Mouse (Mus musculus) megakaryocyte-erythroid progenitor cell, adult 5 weeks (primary cell): Measurements from ENCODE around the gene Gnat1. TPM values are rescaled to one million over a fixed set of nuclear protein-coding genes. Genes with fewer than 3 reads are reported as not detected.

Experiments used
- polyA plus RNA-seq: library from polyadenylated mRNA; stranded (reverse); fragments of >175 nt; gene quantifications from 2 replicates; pipeline ENCODE4 v1.2.3, GENCODE M21; 2012

The Gnat1 gene
- polyA plus RNA-seq: 0.33 and 0.55 TPM in 2 replicates

DNA sequence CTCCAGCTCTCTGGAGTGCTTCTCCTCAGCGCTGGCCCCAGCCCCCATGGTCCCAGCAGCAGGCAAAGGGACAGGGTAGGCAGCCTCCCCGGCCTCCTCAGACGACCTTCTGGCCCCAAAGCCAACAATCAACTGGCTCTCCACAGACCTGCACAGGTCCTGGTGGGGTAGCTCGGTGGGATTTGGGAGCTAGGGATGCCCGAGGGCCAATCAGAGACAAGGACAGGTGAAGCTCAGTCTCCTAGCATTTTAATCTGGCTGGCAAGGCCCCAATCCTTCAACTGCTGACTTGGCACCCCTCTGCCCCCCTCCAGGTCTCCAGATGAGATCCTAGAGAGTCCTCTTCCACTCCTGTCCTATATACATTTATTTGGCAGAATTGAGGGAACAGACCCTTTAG lies at the start of gene Gnat1:
Gnat1 (minus strand) TSS at position 212 of the 400 bp plus-strand sequence.

DNA sequence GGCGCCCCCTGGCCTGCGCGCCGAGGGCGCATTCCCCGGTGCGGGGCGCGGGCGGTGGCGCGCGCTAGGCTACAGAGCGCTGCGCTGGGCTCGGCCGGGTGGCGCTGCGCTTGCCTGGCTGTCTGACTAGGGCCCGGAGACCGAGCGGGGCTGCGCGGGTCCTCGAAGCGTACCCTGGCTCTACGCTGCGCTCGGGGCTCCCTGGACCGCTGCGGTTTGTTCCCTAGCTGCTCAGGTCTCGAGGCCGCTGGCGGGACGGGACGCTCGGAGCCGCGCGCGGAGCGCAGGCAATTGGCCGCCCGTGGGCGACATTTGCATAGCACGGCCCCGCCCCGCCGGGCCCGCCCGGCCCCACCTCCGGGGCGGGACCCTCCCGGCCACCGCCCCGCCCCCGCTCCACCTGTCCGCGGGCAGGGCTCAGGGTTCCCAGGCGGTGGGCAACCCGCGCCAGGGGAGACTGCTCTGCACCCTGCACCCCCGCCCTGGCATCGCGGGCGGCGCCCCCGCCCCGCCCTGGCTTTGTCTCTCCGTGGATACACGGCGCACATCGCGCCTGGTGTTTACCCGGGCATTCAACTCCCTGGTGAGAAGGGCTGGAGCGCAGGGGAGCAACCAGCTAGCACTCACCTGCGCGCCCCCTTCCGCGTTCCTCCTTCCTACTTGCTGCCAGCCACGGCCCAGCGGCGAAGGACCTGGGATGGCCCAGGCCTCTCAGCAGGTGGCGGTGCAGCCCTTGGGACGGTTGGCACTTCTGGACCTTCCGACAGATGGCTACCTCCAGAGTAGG lies 30.4 kb upstream of the Gnat1 start, which contains the start of gene Sema3f:
Sema3f (minus strand) TSS at position 779 of the 787 bp plus-strand sequence.

DNA sequence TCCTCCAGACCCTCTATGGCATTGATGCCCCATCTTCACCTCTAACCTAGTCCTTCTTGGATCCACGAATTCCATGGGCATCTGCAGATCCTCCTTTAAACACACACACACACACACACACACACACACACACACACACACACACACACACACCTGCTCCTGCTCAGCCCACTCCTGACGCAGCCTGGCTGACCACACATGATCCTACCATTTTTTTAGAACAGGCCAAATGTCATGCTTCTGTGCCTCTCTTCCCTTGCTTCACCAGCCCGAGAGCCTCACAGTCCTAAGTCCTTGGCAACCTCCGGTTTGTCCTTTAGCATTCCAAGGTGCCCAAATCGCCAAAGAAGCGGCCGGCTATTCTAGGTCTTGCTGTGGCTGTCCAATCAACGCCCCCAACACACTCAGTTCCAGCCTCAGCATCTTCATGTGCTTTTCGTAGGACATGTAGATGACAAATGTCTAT lies 10.0 kb downstream of the Gnat1 start, which contains the start of gene Slc38a3:
Slc38a3 (minus strand) TSS at position 51 of the 466 bp plus-strand sequence.

DNA sequence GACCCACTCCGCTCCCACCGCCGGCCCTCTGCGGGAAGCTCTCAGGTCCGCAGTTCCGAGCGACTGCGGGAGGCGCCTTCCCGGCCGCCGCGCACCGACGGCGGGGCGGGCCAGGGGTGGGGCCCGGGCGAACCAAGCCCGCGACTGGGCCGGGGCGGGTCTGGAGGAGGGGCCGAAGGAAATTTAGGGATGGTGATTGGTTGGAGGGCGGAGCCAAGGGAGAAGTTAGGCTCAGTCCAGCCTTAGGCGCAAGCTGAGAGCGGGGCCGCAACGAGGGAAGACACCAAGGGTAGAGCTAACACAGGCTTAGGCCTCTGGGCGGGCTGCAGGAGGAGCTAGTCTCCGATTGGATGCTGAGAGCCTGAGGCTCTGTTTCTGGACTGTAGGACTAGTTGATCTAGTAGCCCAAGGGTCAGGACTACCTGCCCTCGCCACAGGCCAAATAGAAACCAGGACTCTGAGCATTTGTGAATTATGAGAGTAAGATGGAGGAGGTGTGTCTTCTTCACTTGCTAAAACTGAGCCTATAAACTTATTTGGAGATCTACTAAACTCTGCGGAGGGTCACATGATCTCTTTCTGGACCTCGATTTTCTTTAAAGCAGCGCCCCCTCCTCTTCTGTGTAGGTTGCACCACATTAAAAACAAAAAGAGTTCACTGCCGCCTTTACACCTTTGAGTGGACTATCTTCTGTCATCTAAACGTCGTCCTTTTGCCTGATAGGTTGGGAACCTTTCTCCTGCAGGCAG lies 44.1 kb downstream of the Gnat1 start, which contains the start of gene Gnai2:
Gnai2 (minus strand) TSS at position 89 of the 750 bp plus-strand sequence.

Other genes starting within 250 kb of the Gnat1 start
- gene Tmem115, start 145.8 kb downstream of the Gnat1 start, polyA plus RNA-seq: 30.5 and 30.9 TPM in 2 replicates
- gene Cyb561d2, start 137.5 kb downstream of the Gnat1 start, polyA plus RNA-seq: 17.6 and 21.3 TPM in 2 replicates
- 0.73 and 1.6 TPM in 2 replicates for gene Nprl2, start 137.5 kb downstream of the Gnat1 start, polyA plus RNA-seq
- 0.65 and 0.95 TPM in 2 replicates for gene Zmynd10, start 132.4 kb downstream of the Gnat1 start, polyA plus RNA-seq
- 41.8 and 45.8 TPM in 2 replicates for gene Rassf1, start 128.2 kb downstream of the Gnat1 start, polyA plus RNA-seq
- 8.9 and 11.0 TPM in 2 replicates for gene Tusc2, start 116.5 kb downstream of the Gnat1 start, polyA plus RNA-seq
- gene Hyal2, start 111.8 kb downstream of the Gnat1 start, polyA plus RNA-seq: 11.0 and 18.3 TPM in 2 replicates
- gene Hyal1, start 102.8 kb downstream of the Gnat1 start, polyA plus RNA-seq: 2.8 and 3.0 TPM in 2 replicates
- 57.1 and 59.8 TPM in 2 replicates for gene Naa80, start 100.8 kb downstream of the Gnat1 start, polyA plus RNA-seq
- gene Hyal3, start 98.9 kb downstream of the Gnat1 start, polyA plus RNA-seq: 0.47 and 0.67 TPM in 2 replicates
- gene Ifrd2, start 92.1 kb downstream of the Gnat1 start, polyA plus RNA-seq: 99.4 and 110 TPM in 2 replicates
- 0.09 TPM in 1 of 2 replicates, not detected in the other for gene Sema3b, start 70.5 kb downstream of the Gnat1 start, polyA plus RNA-seq
- gene Gnai2, start 44.3 kb downstream of the Gnat1 start, polyA plus RNA-seq: 1,176 and 1,508 TPM in 2 replicates
- 0.02 and 0.03 TPM in 2 replicates for gene Slc38a3, start 10.2 kb downstream of the Gnat1 start, polyA plus RNA-seq
- gene Sema3f, start 30.8 kb upstream of the Gnat1 start, polyA plus RNA-seq: 0.52 and 0.71 TPM in 2 replicates
- 22.6 and 29.7 TPM in 2 replicates for gene Rbm5, start 91.3 kb upstream of the Gnat1 start, polyA plus RNA-seq
- 21.8 and 30.9 TPM in 2 replicates for gene Rbm6, start 193.5 kb upstream of the Gnat1 start, polyA plus RNA-seq
- 22.6 and 23.1 TPM in 2 replicates for gene Mon1a, start 208.4 kb upstream of the Gnat1 start, polyA plus RNA-seq
- gene Mst1r, start 227.2 kb upstream of the Gnat1 start, polyA plus RNA-seq: 0.18 and 0.50 TPM in 2 replicates
- gene Actl11, start 248.8 kb upstream of the Gnat1 start, polyA plus RNA-seq: not detected in 2 replicates